Mouse (Mus musculus) cerebellum, postnatal 10 days (tissue): ENCODE measurements around the gene Gcm2.

Experiments
- DNase-seq, 2 experiments: peaks; one replicate each; pipeline ENCODE4 v3.0.0; 2021; ENCODE audit warnings: mixed read lengths in 2 of 2

Gene Gcm2

DNA sequence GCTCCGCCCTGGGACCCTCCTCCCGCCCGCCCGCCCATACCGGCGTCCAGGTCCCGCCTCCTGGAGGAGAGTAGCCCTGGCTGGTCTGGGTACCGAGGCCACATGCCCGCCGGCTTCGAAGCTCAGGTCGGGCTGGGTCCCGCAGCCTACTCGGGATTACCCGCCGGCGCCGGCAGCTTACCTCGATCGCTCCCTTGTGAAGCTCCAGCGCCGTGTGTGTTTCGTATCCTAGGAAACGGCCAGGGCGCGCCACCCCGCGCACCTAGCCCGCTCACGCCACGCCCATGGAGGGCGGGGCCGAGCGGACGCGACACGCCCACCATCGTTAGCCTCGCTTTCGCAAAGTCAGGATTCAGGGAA lies 31.4 kb downstream of the Gcm2 start, which contains the start of gene Mak:
TSS of gene Mak (minus strand) at position 286 of the 360 bp plus-strand sequence.
- DNase-seq: peak; percentile 82 to 83

DNA sequence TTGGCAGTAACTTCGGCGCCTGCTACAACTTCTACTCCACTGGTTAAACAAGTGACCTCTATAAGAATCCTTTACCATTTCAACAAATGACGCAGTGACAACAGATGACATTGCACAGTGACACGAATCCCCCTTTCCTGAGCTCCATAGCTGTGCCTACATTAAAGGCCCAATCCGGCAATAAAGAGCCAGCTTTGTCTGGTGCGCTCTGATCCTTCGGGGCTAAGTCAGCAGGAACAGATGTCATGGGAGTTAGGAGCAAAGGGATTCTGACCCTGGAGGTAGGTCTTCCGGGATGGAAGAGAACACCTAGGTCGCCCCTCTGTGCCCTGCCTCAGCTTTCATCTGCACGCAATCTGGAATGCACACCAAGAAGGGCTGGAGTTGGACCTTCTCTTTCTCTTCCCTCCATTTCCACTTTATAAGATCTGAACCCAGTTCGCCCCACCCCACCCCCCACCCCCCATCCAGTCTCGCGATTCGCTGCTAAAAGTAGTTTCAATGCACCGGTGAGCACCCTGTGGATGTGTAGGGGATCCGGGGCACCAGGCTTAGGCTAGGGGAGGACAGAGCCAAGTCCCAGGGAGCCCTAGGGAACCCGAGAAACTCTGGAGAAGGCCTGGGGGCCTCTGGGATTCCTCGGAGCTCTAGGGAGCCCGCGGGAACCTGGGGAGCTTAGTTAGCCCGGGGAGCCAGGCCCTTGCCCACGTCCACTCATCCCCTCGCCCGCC lies 32.0 kb downstream of the Gcm2 start:
- no peak for DNase-seq

DNA sequence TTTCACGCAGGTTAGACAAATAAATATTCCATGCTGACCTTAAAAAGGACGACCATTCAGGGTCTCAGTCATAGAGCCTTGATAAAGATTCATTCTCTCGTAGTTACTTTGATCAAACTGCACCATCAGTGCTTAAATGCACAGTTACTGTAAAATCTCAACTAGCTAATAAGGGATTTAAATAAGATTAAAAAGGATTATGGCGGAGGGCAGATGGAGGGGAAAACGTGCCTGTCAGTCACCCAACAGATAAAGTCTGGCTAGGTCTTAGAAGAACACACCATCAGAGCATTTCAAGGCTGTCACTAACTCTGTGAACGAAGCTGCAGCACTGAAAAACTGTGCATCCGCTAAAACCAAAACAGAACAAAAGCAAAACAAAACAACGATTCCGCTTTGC lies 32.9 kb downstream of the Gcm2 start:
- DNase-seq: no peak

DNA sequence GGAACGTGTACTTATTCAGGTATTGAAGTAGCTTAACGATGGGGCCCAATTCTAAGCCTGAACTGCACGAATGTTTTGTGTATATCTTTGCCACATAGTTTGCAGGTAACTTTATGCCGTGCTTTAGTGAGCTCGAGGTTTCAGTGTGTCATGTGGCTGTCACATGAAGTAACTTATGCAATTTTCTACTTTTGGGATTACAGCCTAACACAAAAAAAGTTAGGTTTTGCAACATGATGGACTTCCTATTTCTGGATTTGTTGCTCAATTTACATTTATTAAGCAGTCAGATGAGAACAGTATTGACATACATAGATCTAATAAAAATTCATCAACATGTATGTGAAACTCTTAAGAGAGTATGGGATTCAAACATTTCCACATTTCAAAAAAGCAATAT lies 37.0 kb downstream of the Gcm2 start:
- DNase-seq: no peak

DNA sequence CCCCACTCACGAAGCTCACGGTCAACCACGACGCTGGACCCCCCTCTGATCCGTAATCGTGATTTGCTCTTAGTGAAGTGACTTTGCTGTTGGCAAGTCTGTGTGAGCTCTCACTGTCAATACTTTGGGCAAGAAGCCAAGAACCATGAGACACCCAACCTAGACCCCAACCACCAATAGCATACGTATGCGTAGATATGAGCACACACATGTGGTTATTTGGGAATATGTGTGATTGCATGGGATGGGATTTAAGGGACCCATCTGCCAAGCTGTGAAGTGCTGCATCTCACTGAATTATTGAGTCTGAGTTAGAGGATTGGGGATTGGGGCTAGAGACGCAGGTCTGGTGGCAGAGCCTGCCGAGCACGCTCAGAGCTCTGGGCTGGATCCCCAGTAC lies 39.2 kb downstream of the Gcm2 start:
- no peak for DNase-seq

DNA sequence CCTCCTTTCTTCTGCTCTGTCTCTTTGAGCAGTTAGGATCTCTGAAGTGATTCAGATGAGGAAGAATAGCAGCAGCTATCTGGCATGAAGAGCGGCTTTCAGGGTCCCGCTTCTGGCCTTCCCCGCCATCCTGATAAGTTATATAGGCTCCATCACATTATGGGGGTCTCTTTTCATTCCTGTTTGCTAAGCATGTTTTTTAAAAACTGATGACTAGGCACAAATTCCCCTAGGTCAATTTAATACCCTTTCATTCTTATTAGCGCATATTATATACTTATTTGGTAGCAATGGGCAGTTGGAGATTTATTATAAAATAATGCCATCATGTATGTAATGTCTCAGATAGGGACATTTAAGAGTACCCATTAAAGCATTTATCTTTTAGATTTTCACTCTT lies 43.2 kb downstream of the Gcm2 start:
- no peak for DNase-seq

DNA sequence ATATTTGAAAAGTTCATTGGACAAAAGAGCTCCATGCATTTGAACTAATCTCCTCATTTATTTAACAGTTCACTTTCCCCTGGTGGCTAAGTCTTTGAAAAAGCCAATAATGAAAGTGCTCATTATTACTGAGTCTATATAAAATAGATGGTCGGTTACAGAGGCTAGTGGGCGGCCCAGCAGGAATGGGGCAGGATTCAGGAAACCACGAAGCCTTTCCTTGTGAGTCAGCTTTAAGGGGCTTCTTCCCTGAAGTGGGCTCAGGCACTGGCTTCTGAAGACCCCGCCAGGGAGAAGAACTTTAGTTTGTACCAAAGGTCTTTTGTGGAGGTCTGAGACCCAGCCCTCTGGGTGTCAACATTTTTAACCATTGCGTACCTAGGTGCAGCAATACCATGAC lies 58.9 kb downstream of the Gcm2 start:
- DNase-seq: no peak
